Mouse (Mus musculus) frontal cortex, postnatal 10 days (tissue): ENCODE data around the gene Olfr220.
A peak's percentile ranks its signal among the peaks of the same experiment; 100 is the strongest.

Experiments used
- DNase-seq, 2 experiments: peaks; one replicate each; pipeline ENCODE4 v3.0.0; 2022; ENCODE audit warnings: low spot score in 2 of 2, mixed read lengths in 1 of 2

The Olfr220 gene

DNA sequence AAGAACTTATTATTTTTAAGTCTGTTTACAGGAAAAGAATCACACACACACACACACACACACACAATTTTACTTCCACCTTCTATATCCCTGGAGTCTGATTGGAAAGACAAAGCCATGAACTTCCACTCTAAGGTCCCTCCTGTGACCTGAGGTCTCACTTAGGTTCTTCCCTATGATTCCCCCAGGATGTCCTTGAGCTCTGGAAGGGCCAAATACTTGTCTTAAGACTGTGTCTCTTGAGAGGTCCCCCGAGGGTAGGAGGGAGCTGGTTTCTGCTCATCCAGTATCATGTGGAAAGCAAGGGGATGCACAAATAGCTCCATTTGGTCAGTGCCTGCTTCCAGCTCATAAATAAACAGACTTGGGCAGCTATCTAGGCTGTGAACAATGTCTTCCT, at the start of gene Olfr220:
TSS of gene Olfr220 (plus strand) at position 301 of the 400 bp plus-strand sequence.
- DNase-seq, result no peak

DNA sequence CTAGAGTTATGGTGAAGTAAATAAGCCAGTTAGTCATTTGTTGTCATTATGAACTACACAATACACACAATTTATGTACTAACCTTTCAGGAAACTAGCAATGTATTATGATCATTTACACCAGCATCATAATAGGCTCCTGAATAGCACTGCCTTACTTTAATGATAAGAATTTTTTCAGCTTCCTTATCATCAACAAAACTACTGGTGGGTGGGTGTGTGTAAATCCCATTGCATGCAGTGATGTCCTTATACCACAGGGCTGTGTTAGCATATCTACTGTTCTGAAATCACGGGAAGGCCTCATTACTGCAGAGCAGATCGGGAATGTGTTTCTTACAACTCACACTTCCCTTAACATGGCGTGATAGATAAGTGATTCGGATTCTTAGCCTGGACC, 18.9 kb upstream of the Olfr220 start:
- DNase-seq, result no peak

GRCm38 (mm10) chr1:174423764-174424163, 18.1 kb upstream of the Olfr220 start, which contains the start of gene Olfr414:
Olfr414 (plus strand) TSS chr1:174424064.
- no peak for DNase-seq

GRCm38 (mm10) chr1:174426180-174426986, 15.5 kb upstream of the Olfr220 start:
- no peak for DNase-seq

DNA sequence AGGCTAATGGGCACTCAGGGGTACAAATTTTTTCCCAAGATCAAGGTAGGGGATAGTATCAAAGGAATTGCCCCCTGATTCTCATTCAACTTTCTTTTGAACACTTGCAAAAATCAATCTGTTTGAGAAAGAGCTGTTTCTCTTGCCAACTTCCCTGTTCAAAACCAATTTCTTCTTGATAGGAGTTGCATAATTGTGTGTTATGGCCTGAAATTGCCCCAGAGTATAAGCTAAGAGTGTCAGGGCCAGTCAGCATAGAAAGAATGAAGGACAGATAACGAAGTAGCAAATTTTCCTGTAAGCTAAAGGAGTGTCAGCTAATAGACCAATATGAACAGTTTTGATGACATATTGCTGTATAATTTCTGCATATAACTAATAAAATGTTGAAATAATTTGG, 14.5 kb upstream of the Olfr220 start:
- DNase-seq, result no peak

- DNase-seq, result no peak
Measured at GRCm38 (mm10) chr1:174428407-174428806, 13.5 kb upstream of the Olfr220 start.

GRCm38 (mm10) chr1:174434121-174434520, 7.8 kb upstream of the Olfr220 start:
- no peak for DNase-seq

DNA sequence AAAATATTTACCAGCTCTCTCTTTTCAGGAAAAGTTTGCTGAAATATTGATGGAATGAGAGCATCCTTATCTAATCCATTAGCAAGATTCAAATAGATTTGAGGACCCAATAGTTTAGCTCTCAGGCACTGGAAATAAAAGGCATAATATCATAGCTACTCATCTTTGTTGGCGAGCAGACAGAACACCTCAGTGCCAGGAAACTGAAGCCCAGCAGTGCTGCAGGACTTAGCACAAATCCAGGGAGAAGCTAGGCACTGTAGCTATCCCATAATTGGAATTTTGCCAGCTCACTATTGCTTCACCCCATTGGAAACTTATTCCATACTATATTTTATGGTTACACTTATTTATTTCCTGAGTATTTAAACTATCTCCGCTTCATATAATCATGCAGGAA, 13.2 kb downstream of the Olfr220 start:
- no peak for DNase-seq

- no peak for DNase-seq
Measured at GRCm38 (mm10) chr1:174465385-174465784, 23.5 kb downstream of the Olfr220 start.

DNA sequence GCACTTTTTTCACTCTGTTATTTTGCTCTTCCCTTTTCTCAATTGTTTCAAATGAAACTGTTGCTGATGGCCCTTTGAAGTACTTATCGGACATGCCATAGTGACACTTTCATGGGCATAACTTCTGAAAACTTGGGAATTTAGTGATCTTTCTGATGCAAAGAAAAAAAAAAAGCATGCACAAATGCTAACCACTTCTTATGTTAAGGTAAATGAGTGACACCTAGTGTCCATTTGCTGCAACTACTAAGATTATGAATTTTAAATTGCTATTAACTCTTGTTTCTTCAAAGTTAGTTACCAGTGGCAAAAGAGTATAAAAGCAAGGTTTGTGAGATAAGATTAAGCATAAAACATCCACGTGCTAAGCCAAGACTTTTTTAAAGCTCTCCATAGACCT, 24.4 kb downstream of the Olfr220 start:
- DNase-seq, result no peak

DNA sequence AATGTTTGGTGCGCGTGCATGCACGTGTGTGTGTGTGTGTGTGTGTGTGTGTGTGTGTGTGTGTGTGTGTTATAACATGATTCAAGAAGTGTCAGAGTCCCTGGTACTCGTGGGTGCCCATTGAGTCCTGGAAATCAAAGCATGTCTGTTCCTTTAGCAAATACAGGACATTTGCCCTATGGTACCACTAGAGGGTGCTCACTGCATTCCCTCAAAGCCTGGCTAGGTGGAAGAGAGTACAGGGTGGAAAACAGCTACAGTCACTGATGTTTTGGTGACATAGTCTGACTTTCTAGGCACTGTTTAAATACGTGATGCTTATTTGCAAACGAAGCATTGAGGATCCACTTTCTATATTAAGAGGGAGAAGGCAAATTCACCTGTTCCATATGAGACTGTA, 27.9 kb downstream of the Olfr220 start:
- peak; percentile 24 to 36 for DNase-seq

GRCm38 (mm10) chr1:174482567-174482966, 40.7 kb downstream of the Olfr220 start:
- DNase-seq, result no peak

DNA sequence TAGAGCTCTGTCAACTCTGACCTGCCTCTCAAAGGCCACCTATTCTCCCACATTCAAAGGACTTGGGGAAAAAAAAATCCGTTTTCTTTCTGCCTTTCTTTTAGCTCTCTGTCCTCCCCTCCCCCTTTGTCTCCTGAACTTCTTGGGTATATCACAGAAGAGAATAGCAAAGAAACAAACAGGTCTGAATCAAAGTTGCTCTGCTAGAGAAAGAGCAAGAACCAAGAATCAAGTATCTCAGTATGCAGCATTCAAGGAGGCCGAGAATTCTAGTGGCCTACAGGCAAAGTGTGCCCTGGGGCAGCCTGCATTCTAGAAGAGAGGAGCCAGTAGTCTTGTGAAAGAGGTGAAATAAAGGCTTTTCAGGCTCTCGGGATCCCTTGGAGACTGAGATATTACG, 58.2 kb downstream of the Olfr220 start:
- DNase-seq, result no peak
